Mouse (Mus musculus) stomach, postnatal 0 days (tissue): ENCODE measurements at regions not wholly inside any gene's neighbourhood (a gene's known extent, or its start where the extent isn't known, plus 50 kb on each side); places are given as distances from the start of the nearest gene placed in this dataset.

ENCODE experiments used
- ATAC-seq: fragments of 200-750 bp; cut with Nextera tagmentation; 2 replicates; pipeline ENCODE4 v1.8.0; 2017; ENCODE audit not compliant: low FRiP score, low TSS enrichment
- DNase-seq: peaks from one replicate; pipeline ENCODE4 v3.0.0-alpha.2; 2016; ENCODE audit warnings: low spot score
- H3K27ac ChIP-seq: fragments of 300-500 bp; sonication (generic); replicated peaks from 2 replicates; pipeline ENCODE4 v1.5.1; 2014; ENCODE audit warnings: mild to moderate bottlenecking, control low read depth
- H3K27me3 ChIP-seq: fragments of 300-500 bp; sonication (generic); 2 replicates; pipeline ENCODE4 v1.6.1; 2014; ENCODE audit warnings: low read length; ENCODE audit not compliant: control insufficient read depth, insufficient read depth
- H3K36me3 ChIP-seq: fragments of 300-500 bp; sonication (generic); 2 replicates; pipeline ENCODE4 v1.6.1; 2014; ENCODE audit warnings: low read length, mixed read lengths; ENCODE audit not compliant: control insufficient read depth, insufficient read depth
- H3K4me1 ChIP-seq: fragments of 300-500 bp; sonication (generic); replicated peaks from 2 replicates; pipeline ENCODE4 v1.6.1; 2014; ENCODE audit warnings: antibody characterized with exemption; ENCODE audit not compliant: control insufficient read depth, insufficient read depth
- H3K4me2 ChIP-seq: fragments of 300-500 bp; sonication (generic); replicated peaks from 2 replicates; pipeline ENCODE4 v1.6.1; 2014; ENCODE audit warnings: low read depth, mild to moderate bottlenecking, control low read depth, moderate library complexity
- H3K4me3 ChIP-seq: fragments of 300-500 bp; sonication (generic); 2 replicates; pipeline ENCODE4 v1.5.1; 2014; ENCODE audit warnings: low read depth, low read length, control low read depth
- H3K9ac ChIP-seq: fragments of 300-500 bp; sonication (generic); 2 replicates; pipeline ENCODE4 v1.6.1; 2014; ENCODE audit warnings: mild to moderate bottlenecking, low read length, control low read depth, mixed read lengths
- H3K9me3 ChIP-seq: fragments of 300-500 bp; sonication (generic); 2 replicates; pipeline ENCODE4 v1.6.1; 2016; ENCODE audit warnings: low read length; ENCODE audit not compliant: control insufficient read depth
- CTCF ChIP-seq: IDR thresholded peaks from 2 replicates; pipeline ENCODE4 v1.5.1; 2016; ENCODE audit warnings: antibody characterized with exemption, low read depth, mild to moderate bottlenecking, moderate library complexity
- EP300 ChIP-seq: optimal IDR thresholded peaks from 2 replicates; pipeline ENCODE3; 2016; ENCODE audit warnings: antibody characterized with exemption
- WGBS: fragments of 180-500 bp; shearing (Covaris S2); extraction: QIAGEN DNeasy Blood & Tissue Kit; methylation state at CpG from one replicate; pipeline ENCODE4 v1.1.7; 2014; 5-methylcytosine and 5-hydroxymethylcytosine counted together

DNA sequence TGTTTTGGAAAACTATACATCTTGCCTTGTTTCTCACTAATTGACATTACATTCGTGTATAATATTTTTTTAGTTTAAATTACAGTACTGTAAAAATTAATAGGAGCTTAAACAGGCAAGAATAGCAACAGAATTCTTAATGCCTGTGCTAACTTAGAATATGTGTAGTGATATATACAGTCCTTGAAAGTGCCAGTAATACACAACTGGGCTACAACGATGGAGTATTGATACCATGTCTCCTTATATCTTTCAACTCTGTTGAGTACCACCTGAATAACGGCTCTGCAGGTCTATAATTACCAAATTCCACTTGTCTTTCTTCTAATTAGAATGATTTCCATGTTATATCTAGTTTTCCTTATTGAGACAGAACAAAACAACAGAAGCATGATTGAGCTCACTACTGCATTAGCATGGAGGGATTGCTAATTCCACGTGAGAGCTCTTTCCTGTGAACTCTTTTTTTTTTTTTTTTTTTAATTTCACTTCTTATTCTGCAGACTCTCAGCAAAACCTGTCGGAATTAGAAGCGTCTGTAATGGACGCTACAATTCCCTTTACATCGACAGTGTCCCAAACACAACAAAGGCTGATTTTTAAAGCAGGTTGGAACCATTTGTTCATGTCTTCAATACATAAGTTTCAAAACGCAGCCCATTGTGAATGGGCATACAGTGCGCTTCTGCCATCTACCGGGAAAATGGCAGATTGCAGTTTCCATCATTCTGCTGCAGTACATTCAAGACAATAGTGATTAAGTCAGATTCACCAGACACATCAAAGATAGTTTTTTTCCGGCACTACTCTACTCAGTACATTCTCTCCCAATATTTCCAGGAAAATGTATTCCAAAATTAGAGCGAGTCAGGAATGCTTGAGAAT is 300.8 kb upstream of the Gpc5 start:
- no peak overlapping the region for H3K27ac ChIP-seq
- H3K27me3 ChIP-seq = no peaks in the 10 kb centered on the region
- TF ChIP-seq EP300 = no peak
- peak; percentile 98 for TF ChIP-seq CTCF
- peak overlapping the region; percentile 32 for H3K4me2 ChIP-seq
- H3K4me3 ChIP-seq = no peak overlapping the region
- DNase-seq (peak; percentile 71), ATAC-seq (no peak)
- no peak overlapping the region for H3K9ac ChIP-seq
- no peaks in the 10 kb centered on the region for H3K9me3 ChIP-seq
- no peaks in the 10 kb centered on the region for H3K36me3 ChIP-seq
- H3K4me1 ChIP-seq = no peaks in the 10 kb centered on the region
- 22% methylated on average over 13 of the region's 13 CpGs for WGBS

- Histone ChIP-seq H3K27me3 (no peaks in the 10 kb centered on the region), H3K27ac (no peak overlapping the region), H3K4me3 (no peak overlapping the region), H3K36me3 (no peaks in the 10 kb centered on the region), H3K9me3 (no peaks in the 10 kb centered on the region), H3K4me1 (no peaks in the 10 kb centered on the region), H3K4me2 (no peak overlapping the region), H3K9ac (no peak overlapping the region)
- no peak for DNase-seq
- 59% methylated on average over 4 of the region's 4 CpGs for WGBS
- no peak for ATAC-seq
- TF ChIP-seq CTCF = no peak
- no peak for TF ChIP-seq EP300
These were observed 300.2 kb upstream of the Gpc5 start for GRCm38 (mm10) chr14:114791831-114792224.

GRCm38 (mm10) chr14:114804643-114805042 is 287.4 kb upstream of the Gpc5 start:
- TF ChIP-seq CTCF = no peak
- no peak for TF ChIP-seq EP300
- Histone ChIP-seq H3K36me3 (no peaks in the 10 kb centered on the region), H3K4me3 (no peak overlapping the region), H3K9ac (no peak overlapping the region), H3K4me1 (no peaks in the 10 kb centered on the region), H3K27me3 (no peaks in the 10 kb centered on the region), H3K27ac (no peak overlapping the region), H3K4me2 (no peak overlapping the region), H3K9me3 (no peaks in the 10 kb centered on the region)
- DNase-seq (no peak), ATAC-seq (no peak)
- 93% methylated on average over 11 of the region's 11 CpGs for WGBS

- H3K4me2 ChIP-seq = no peak overlapping the region
- H3K9ac ChIP-seq = no peak overlapping the region
- no peaks in the 10 kb centered on the region for H3K4me1 ChIP-seq
- no peak overlapping the region for H3K27ac ChIP-seq
- TF ChIP-seq CTCF (no peak), EP300 (no peak)
- H3K36me3 ChIP-seq = no peaks in the 10 kb centered on the region
- no peaks in the 10 kb centered on the region for H3K9me3 ChIP-seq
- ATAC-seq = no peak
- no peak overlapping the region for H3K4me3 ChIP-seq
- 80% methylated on average over 2 of the region's 2 CpGs for WGBS
- H3K27me3 ChIP-seq = no peaks in the 10 kb centered on the region
- no peak for DNase-seq
These were observed 283.4 kb upstream of the Gpc5 start for GRCm38 (mm10) chr14:114808621-114809020.

DNA sequence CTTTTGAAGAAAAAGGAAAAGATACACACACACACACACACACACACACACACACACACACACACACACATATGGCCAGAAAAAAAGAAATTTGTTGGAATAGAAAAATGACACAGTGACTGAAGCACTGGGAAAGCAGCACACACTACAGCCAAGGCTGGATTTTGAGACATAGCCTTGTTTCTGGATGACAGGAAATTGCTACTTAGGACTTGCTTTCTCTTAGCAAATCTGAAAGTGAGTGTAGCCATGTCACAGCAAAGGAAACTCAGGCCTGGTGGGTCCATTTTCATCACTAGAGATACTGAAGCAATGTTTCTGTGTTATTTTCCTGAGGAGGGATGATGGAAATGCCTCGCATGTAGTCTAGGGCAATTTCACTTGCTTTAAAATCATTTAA is 271.3 kb upstream of the Gpc5 start:
- Histone ChIP-seq H3K9me3 (no peaks in the 10 kb centered on the region), H3K4me2 (no peak overlapping the region), H3K36me3 (no peaks in the 10 kb centered on the region), H3K27ac (no peak overlapping the region), H3K27me3 (no peaks in the 10 kb centered on the region), H3K4me1 (0 out of 2 replicates have a peak, but pooled peaks cover 2% of the 10 kb centered on the region), H3K9ac (no peak overlapping the region), H3K4me3 (no peak overlapping the region)
- DNase-seq = no peak
- no peak for TF ChIP-seq EP300
- no peak for TF ChIP-seq CTCF
- ATAC-seq = no peak
- 26% methylated on average over 1 of the region's 1 CpGs for WGBS

- WGBS = 19% methylated on average over 2 of the region's 2 CpGs
- Histone ChIP-seq H3K36me3 (no peaks in the 10 kb centered on the region), H3K9me3 (no peaks in the 10 kb centered on the region), H3K4me1 (0 out of 2 replicates have a peak, but pooled peaks cover 2% of the 10 kb centered on the region), H3K9ac (no peak overlapping the region), H3K4me2 (no peak overlapping the region), H3K27ac (0 out of 2 replicates have a peak overlapping the region, but pooled peaks have one; percentile 1), H3K27me3 (no peaks in the 10 kb centered on the region), H3K4me3 (no peak overlapping the region)
- no peak for TF ChIP-seq CTCF
- ATAC-seq (peak; percentile 66; the same call in 1 of the 2 replicates), DNase-seq (no peak)
These were observed 270.9 kb upstream of the Gpc5 start for GRCm38 (mm10) chr14:114821098-114821594.
